Mouse (Mus musculus): Measurements from ENCODE around the gene Wbp1. TPM values are rescaled to one million over a fixed set of nuclear protein-coding genes. Genes with fewer than 3 reads are reported as not detected.
"Not testable (repeated sequence)": the region's sequence is repeated elsewhere in the genome, so short reads cannot be mapped to it uniquely, and the experiment has no call there.

Wbp1 gene
- polyA plus RNA-seq (2015; fragmentation: Nextera tagmentation; extraction: Ambion mirVana): 79.6 and 89.1 TPM in 2 replicates

DNA sequence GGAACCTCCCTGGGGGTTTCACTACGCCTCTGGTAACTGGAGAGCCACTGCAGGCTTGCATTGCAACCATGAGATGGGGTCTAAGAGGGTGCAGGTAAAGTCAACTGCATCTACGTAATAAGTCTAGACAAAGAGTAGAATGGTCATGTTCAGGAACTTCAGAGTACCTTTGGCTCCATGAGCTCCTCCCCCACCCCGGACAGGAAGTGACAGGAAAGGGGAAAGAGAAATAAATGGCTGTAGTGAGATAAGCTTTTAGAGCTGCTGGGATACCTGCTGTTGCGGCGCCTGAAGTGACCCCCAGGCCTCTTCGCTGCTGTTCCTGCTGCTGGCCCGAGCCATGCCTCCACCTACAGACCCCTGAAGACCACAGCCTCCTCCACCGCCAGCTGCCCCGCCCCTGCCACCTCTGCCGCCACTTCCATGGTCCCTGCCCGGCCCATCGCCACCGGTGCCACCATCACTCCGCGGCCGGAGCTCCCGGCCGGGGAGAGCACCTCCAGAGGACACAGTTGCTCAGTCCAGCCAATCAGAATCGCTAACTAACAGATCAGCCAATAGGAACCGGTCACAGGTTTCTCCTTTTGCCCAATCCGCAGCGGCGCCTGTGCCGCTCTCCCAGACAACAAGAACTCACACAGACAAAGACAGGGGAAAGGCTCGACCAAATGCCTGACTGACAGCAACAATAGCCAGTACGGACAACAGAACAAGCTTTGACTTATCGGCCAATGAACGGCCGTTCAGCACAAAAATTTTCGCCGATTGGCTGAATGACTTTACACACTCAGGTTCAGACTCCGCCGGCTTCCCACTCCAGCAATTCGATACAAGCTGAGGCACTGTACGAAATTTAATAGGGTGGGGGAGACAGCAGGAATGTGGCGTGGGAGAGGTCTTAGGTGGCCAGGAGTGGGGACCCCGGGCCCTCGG is at the start of gene Wbp1:
TSS of gene Wbp1 (minus strand) at position 630 of the 933 bp plus-strand sequence.
- peak within 1 kb of the TSS; percentile 65 for H3K4me3 ChIP-seq (replicated peaks)
- H3K4me2 ChIP-seq (replicated peaks): peak within 1 kb of the TSS; percentile 98
- H3K27ac ChIP-seq: peak within 1 kb of the TSS; percentile 97
- peak within 1 kb of the TSS; percentile 91 for H3K9ac ChIP-seq
- H3K9me3 ChIP-seq: no peaks in the 10 kb centered on the region
- WGBS: under 1% methylated on average over 38 of the region's 38 CpGs
- peaks cover 22% of the 10 kb centered on the region for H3K36me3 ChIP-seq
- no peaks in the 10 kb centered on the region for H3K27me3 ChIP-seq (replicated peaks)
- peaks cover 51% of the 10 kb centered on the region for H3K4me1 ChIP-seq (replicated peaks)
- ATAC-seq: peak; percentile 94

- ATAC-seq: no peak
- H3K4me3 ChIP-seq (replicated peaks): no peak overlapping the region
- no peak overlapping the region for H3K27ac ChIP-seq
- WGBS: 77% methylated on average over 5 of the region's 5 CpGs
- H3K4me1 ChIP-seq (replicated peaks): peaks cover 5% of the 10 kb centered on the region; the same call in 1 of the 2 replicates
- H3K36me3 ChIP-seq: no peaks in the 10 kb centered on the region
- H3K4me2 ChIP-seq (replicated peaks): no peak overlapping the region
- no peaks in the 10 kb centered on the region for H3K27me3 ChIP-seq (replicated peaks)
- no peaks in the 10 kb centered on the region for H3K9me3 ChIP-seq
- no peak overlapping the region for H3K9ac ChIP-seq
Measured at GRCm38 (mm10) chr6:83171063-83171462, 49.7 kb upstream of the Wbp1 start.

DNA sequence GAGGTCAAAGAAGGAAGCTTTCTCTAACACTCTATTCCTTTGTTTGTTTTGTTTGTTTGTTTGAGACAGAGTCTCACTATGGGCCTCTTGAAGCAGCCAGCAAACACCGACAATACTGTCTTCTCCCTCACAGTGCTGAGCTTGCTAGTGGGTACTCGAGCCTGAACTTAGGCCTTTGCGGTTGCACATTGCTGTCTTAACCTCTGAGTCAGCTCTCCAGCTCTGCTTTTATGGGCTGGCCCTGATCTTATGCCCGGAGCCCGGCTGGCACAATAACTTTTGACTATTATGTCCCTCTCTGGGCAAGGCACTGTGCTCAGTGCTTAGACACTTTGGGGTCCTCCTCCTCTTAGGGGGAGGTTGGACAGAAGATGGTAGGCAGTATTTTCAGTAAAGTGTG is 48.5 kb upstream of the Wbp1 start:
- Histone ChIP-seq H3K9ac (no peak overlapping the region), H3K4me1 (replicated peaks) (peaks cover 8% of the 10 kb centered on the region; the same call in 1 of the 2 replicates), H3K9me3 (no peaks in the 10 kb centered on the region), H3K36me3 (no peaks in the 10 kb centered on the region), H3K27me3 (replicated peaks) (no peaks in the 10 kb centered on the region), H3K4me2 (replicated peaks) (no peak overlapping the region), H3K27ac (no peak overlapping the region), H3K4me3 (replicated peaks) (no peak overlapping the region)
- no peak for ATAC-seq
- 73% methylated on average over 5 of the region's 5 CpGs for WGBS

DNA sequence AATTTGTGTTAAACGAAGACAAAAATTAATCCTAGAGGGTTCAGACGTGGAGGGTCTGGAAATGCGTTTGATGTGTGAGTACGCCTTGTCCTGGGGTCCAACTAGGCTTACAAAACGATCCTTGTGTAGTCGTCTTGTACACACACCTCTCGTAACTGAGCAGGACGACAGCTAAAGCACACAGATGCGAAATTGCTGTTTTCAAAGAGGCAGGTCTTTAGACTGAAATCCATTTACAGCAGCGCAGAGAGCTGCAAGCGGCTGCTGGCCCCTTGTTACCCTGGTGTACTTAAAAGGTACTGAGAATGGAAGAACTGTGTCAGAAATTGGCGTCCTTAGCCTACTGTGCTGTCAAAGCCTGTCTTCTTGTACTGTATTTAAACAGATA is 44.9 kb upstream of the Wbp1 start:
- Histone ChIP-seq H3K27ac (peak overlapping the region; percentile 78), H3K9ac (peak overlapping the region; percentile 95), H3K4me2 (replicated peaks) (peak overlapping the region; percentile 68), H3K36me3 (no peaks in the 10 kb centered on the region), H3K4me3 (replicated peaks) (peak overlapping the region; percentile 91), H3K9me3 (no peaks in the 10 kb centered on the region), H3K4me1 (replicated peaks) (peaks cover 24% of the 10 kb centered on the region), H3K27me3 (replicated peaks) (peaks cover 15% of the 10 kb centered on the region)
- under 1% methylated on average over 12 of the region's 12 CpGs for WGBS
- peak; percentile 7; the same call in 1 of the 2 replicates for ATAC-seq

GRCm38 (mm10) chr6:83165607-83166242 is 44.4 kb upstream of the Wbp1 start, which contains the start of gene Dctn1:
Dctn1 (plus strand) TSS chr6:83165920.
- Histone ChIP-seq H3K36me3 (no peaks in the 10 kb centered on the region), H3K27me3 (replicated peaks) (peaks cover 20% of the 10 kb centered on the region), H3K9me3 (no peaks in the 10 kb centered on the region), H3K4me3 (replicated peaks) (peak within 1 kb of the TSS; percentile 91), H3K4me1 (replicated peaks) (peaks cover 24% of the 10 kb centered on the region), H3K27ac (peak within 1 kb of the TSS; percentile 78), H3K9ac (peak within 1 kb of the TSS; percentile 95), H3K4me2 (replicated peaks) (peak within 1 kb of the TSS; percentile 68)
- ATAC-seq: peak; percentile 89
- under 1% methylated on average over 55 of the region's 58 CpGs for WGBS

DNA sequence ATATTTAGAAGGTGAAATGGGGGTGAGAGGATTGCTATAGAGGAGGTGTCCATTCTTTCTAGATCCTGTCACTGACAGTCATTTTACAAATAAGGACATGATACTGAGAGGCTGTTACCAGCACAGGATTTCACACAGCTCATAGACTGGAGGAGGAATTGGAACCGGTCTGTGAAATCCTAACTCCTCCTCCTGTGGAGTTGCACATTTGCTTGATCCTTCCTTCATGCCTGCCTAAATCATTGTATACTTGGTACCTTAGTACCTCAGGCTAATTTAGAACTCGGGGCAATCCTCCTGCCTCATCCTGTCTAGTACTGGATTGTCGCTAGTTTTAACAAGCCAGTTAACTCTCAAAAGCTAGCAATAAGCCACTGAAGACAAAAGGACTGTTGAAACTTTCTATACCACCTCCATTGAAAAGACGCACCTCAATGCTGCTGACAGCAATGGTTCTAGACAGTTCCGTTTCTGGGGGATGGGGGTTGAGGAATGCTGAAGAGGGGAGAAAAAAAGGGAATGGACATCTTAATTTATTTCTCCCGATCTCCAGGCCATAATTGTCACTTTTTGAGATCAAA is 43.8 kb upstream of the Wbp1 start:
- H3K9me3 ChIP-seq: no peaks in the 10 kb centered on the region
- peak overlapping the region; percentile 95 for H3K9ac ChIP-seq
- H3K4me1 ChIP-seq (replicated peaks): peaks cover 24% of the 10 kb centered on the region
- 4% methylated on average over 6 of the region's 6 CpGs for WGBS
- peak; percentile 26 for ATAC-seq
- peaks cover 23% of the 10 kb centered on the region for H3K27me3 ChIP-seq (replicated peaks)
- H3K27ac ChIP-seq: 0 out of 2 replicates have a peak overlapping the region, but pooled peaks have one; percentile 78
- no peaks in the 10 kb centered on the region for H3K36me3 ChIP-seq
- H3K4me3 ChIP-seq (replicated peaks): peak overlapping the region; percentile 91
- peak overlapping the region; percentile 68 for H3K4me2 ChIP-seq (replicated peaks)

DNA sequence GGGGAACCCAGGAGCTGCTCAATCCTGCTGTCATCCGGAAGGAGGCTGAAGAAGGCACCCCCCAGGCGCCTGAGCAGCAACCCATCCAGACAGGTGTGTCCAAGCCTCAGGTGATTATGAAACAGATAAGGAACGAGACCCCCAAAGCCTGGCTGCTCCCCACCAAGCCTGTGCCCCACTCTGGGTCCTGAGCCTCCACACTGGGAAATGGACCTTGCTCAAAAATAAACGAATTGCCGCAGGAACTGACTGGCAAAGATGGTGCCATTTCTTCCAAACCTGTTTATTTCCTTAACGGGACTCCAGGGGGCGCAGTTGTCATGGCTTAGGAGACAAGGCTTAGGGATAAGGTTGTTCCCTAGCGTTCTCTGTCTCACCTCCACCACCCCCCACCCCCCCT is 41.3 kb upstream of the Wbp1 start:
- Histone ChIP-seq H3K27me3 (replicated peaks) (peaks cover 23% of the 10 kb centered on the region), H3K9me3 (no peaks in the 10 kb centered on the region), H3K4me1 (replicated peaks) (peaks cover 20% of the 10 kb centered on the region; the same call in 1 of the 2 replicates), H3K4me2 (replicated peaks) (peak overlapping the region; percentile 92), H3K9ac (peak overlapping the region; percentile 48), H3K27ac (no peak overlapping the region), H3K36me3 (no peaks in the 10 kb centered on the region), H3K4me3 (replicated peaks) (peak overlapping the region; percentile 38)
- WGBS: 3% methylated on average over 8 of the region's 8 CpGs
- ATAC-seq: peak; percentile 15

DNA sequence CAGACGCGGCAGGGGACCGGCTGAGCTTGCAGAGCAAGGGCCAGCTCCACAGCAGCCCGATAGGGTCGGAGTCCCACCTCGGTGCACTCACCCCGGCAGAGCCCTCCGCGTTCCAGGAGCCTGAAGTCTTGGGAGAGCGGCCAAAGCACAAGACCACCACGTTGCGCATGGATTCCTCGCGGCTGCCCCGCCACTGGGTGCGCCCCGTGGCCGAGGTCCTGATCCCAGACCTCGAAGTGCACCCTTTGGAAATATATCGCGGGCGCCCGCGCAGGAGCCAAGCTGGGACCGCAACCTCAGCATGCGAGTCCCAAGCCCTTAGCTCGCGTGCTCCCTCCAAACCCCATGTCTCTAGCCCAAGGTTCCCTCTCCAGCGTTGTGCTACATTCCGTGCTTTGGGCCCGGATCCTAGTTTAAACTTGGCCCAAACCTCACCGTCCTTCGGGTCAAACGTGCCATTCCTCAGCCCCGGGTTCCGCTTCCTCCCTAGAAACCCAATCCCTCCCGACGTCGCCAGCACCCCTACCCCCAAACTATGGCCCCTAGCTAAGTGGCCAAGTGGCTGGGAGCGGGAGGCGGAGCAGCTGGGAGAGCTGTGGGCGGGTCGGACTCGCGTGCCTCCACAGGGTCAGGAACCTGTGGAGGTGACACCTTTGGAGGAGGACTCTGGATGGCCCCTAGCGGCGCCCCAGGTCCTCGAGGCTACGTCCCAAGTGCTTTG is 40.7 kb upstream of the Wbp1 start:
- Histone ChIP-seq H3K4me2 (replicated peaks) (peak overlapping the region; percentile 92), H3K4me1 (replicated peaks) (peaks cover 20% of the 10 kb centered on the region; the same call in 1 of the 2 replicates), H3K27me3 (replicated peaks) (peaks cover 23% of the 10 kb centered on the region), H3K9ac (peak overlapping the region; percentile 48), H3K4me3 (replicated peaks) (peak overlapping the region; percentile 38), H3K36me3 (no peaks in the 10 kb centered on the region), H3K9me3 (no peaks in the 10 kb centered on the region), H3K27ac (no peak overlapping the region)
- WGBS: under 1% methylated on average over 49 of the region's 49 CpGs
- peak; percentile 44 for ATAC-seq

DNA sequence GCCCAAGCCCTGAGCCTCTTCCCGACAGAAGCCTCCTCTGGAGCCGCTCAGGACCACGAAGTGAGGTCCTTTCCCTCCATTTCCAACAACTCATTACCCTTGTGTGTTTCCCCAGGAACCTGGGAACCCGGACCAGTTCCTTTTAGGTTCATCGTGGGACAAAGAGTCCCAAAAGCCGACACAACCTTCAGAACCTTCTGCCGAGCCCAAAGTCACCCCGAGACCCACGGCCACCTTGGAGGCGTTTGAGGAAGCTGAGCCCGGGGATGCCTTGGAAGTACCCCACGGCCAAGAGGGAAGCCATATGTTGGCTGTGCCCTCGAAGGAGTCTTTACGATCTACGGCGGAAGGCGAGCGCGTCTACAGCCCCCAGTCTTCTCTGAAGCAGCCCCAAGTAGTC is 40.1 kb upstream of the Wbp1 start:
- Histone ChIP-seq H3K36me3 (no peaks in the 10 kb centered on the region), H3K27me3 (replicated peaks) (peaks cover 23% of the 10 kb centered on the region), H3K27ac (no peak overlapping the region), H3K4me1 (replicated peaks) (peaks cover 21% of the 10 kb centered on the region), H3K9ac (peak overlapping the region; percentile 48), H3K4me3 (replicated peaks) (peak overlapping the region; percentile 38), H3K9me3 (no peaks in the 10 kb centered on the region), H3K4me2 (replicated peaks) (peak overlapping the region; percentile 92)
- WGBS: 12% methylated on average over 19 of the region's 19 CpGs
- ATAC-seq: no peak

DNA sequence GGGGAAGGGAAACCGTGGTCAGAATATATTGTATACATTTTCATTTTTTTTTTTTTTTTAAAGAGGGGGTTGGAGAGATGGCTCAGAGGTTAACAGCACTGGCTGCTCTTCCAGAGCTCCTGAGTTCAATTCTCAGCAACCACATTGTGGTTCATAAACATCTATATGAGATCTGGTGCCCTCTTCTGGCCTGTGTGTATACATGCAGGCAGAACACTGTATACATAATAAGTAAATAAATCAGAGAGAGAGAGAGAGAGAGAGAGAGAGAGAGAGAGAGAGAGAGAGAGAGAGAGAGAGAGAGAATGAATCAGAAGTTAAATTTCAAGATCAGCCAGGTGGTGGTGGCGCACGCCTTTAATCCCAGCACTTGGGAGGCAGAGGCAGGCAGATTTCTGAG is 38.1 kb upstream of the Wbp1 start:
- H3K27ac ChIP-seq; H3K4me2 ChIP-seq (replicated peaks); H3K9ac ChIP-seq; H3K4me3 ChIP-seq (replicated peaks); H3K9me3 ChIP-seq; H3K36me3 ChIP-seq; ATAC-seq: not testable (repeated sequence)
- H3K27me3 ChIP-seq (replicated peaks): peaks cover 23% of the 10 kb centered on the region
- H3K4me1 ChIP-seq (replicated peaks): peaks cover 22% of the 10 kb centered on the region
- 22% methylated on average over 3 of the region's 3 CpGs for WGBS

GRCm38 (mm10) chr6:83156259-83156684 is 34.9 kb upstream of the Wbp1 start, which contains the start of the genes Wdr54 and 1700003E16Rik:
Wdr54 (minus strand) TSS chr6:83156397.
1700003E16Rik (plus strand) TSS chr6:83156404.
- peak within 1 kb of the TSS; percentile 20 for H3K9ac ChIP-seq
- H3K27me3 ChIP-seq (replicated peaks): peaks cover 9% of the 10 kb centered on the region
- H3K27ac ChIP-seq: no peak within 1 kb of the TSS
- peak within 1 kb of the TSS; percentile 75 for H3K4me2 ChIP-seq (replicated peaks)
- ATAC-seq: peak; percentile 71
- no peaks in the 10 kb centered on the region for H3K9me3 ChIP-seq
- peak within 1 kb of the TSS; percentile 50 for H3K4me3 ChIP-seq (replicated peaks)
- WGBS: 2% methylated on average over 32 of the region's 32 CpGs
- peaks cover 6% of the 10 kb centered on the region for H3K4me1 ChIP-seq (replicated peaks)
- peaks cover 5% of the 10 kb centered on the region; the same call in 1 of the 2 replicates for H3K36me3 ChIP-seq
